Mouse (Mus musculus): ENCODE measurements around the gene 4931428F04Rik. TPM values are rescaled to one million over a fixed set of nuclear protein-coding genes. Genes with fewer than 3 reads are reported as not detected.

4931428F04Rik gene
- total RNA-seq (2021), result 1 to 10 TPM; 2.8 to 6.3 TPM

- intact Hi-C loops (cut with DNase I), result loop anchor here (2.0 to 5.0 kb wide), 3 partner anchors 21 to 633 kb away; partner anchors contain the start of gene Hsf4
- peak in 1 of 2 experiments; percentile 62 for DNase-seq
Measured at GRCm38 (mm10) chr8:105289805-105290460, at the start of gene 4931428F04Rik. 4931428F04Rik (minus strand) TSS chr8:105289864.

DNA sequence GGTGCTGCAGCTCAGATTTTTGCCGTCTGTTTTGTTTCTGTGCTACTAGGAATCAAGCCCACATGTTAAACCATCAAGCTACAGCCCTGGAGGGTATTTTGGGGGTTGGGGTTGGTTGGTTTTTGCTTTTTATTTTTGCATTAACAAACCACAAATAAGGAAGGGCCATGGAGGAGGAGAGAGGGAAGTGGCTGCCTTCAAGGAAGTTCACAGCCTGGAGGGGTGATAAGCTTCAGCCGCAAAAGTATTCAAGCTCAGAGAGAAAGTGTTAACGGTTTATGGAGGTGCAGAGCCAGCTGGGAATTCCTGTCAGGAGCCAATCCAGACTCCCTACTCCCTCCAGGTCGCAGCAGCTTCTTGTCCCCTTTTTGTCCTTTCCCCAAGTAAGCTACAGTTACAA, 49.3 kb upstream of the 4931428F04Rik start:
- intact Hi-C loops (cut with DNase I), result no loop called here
- DNase-seq, result no peak

DNA sequence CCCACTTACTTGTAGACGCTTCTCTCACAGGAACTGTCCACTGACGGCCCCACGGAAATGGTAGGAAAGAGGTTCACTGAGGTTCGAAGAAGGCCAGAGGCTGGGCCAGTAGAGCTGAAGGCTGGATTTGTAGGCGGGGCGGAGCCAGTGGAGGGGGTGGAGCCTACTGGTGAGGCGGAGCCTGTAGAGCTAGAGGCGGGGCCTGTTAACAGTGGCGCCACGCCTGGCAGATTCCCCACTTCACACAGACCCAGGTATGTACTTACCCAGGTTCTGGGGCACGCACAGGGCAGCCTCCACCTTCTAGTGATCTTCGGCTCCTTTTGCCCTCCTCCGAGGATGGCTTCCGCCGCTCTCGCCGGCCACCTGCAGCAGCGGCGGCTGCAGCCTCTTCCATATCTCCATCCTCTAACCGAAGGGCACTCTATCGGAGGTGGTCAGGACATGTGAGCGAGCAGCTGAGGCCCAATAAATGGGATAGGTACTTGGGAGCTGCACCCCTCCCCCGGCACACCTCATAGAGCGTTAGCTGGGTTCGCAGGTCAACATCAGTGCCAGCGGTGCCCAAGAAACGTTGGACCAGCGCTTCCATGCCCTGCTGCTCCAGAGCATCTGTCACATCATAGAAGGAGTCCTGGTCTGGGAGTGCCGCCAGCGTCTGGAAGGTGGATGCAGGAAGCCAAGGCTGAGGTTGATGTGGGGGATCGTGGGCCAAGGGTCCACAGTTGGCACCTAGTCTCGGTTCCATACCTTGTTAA, 46.9 kb upstream of the 4931428F04Rik start:
- DNase-seq, result no peak
- intact Hi-C loops (cut with DNase I), result no loop called here

- intact Hi-C loops (cut with DNase I), result no loop called here
- no peak for DNase-seq
Measured at GRCm38 (mm10) chr8:105332523-105332922, 42.9 kb upstream of the 4931428F04Rik start.

- intact Hi-C loops (cut with DNase I), result no loop called here
- DNase-seq, result no peak
Measured at GRCm38 (mm10) chr8:105331931-105332330, 42.3 kb upstream of the 4931428F04Rik start.

- intact Hi-C loops (cut with DNase I), result no loop called here
- no peak for DNase-seq
Measured at GRCm38 (mm10) chr8:105331469-105331868, 41.8 kb upstream of the 4931428F04Rik start.

DNA sequence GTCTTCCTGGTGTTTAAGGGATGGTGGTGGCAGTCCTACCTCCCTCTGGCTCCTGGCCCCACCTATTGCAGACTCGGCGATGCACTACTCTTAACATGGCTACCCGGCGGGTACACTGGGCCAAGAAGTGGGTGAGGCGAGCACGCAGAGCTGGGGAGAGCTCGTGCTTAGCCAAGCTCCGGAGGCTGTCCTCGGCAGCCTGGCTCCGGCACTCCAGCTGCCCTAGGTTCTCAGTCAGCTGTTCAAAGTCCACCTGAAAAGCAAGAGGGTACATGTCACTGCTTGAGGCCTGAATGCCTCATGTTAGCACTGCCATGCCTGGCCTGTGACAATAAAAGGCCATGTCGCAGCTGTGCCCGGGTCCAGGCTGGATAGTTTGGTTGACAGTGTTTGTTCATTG, 40.7 kb upstream of the 4931428F04Rik start:
- DNase-seq, result no peak
- intact Hi-C loops (cut with DNase I), result no loop called here

DNA sequence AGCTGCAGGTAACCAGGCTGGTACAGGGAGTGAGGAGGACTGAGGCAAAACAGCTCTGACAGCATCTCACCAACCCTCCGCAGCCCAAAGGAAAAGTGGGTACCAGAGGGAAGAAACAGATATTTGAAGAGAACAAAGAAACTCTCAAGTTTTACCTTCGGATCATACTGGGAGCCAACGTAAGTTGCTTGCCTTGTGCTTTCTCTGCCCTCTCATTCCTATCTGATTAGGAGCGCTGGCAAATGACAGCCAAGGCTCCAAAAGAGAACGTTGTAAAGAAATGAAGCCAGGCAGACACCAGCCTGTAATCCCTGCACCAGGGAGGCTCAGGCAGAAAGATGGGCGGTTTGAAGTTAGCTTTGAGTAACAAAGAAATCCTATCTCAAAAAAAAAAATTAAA, 37.3 kb upstream of the 4931428F04Rik start:
- intact Hi-C loops (cut with DNase I), result loop anchor here (2.0 kb wide), 1 partner anchor 20 kb away; the partner anchor contains the start of gene Fhod1
- DNase-seq, result no peak

- peak; percentile 98 for DNase-seq
- intact Hi-C loops (cut with DNase I), result loop anchor here (2.0 kb wide), 1 partner anchor 21 kb away; the partner anchor contains the start of gene Fhod1
Measured at GRCm38 (mm10) chr8:105326141-105326672, 36.5 kb upstream of the 4931428F04Rik start, which contains the start of the genes Lrrc29 and Tmem208. Lrrc29 (minus strand) TSS chr8:105326278. Tmem208 (plus strand) TSS chr8:105326354.

GRCm38 (mm10) chr8:105325641-105326093, 36.0 kb upstream of the 4931428F04Rik start:
- no peak for DNase-seq
- intact Hi-C loops (cut with DNase I), result loop anchor here (2.0 kb wide), 2 partner anchors 21 to 27 kb away; partner anchors contain the start of gene Fhod1

DNA sequence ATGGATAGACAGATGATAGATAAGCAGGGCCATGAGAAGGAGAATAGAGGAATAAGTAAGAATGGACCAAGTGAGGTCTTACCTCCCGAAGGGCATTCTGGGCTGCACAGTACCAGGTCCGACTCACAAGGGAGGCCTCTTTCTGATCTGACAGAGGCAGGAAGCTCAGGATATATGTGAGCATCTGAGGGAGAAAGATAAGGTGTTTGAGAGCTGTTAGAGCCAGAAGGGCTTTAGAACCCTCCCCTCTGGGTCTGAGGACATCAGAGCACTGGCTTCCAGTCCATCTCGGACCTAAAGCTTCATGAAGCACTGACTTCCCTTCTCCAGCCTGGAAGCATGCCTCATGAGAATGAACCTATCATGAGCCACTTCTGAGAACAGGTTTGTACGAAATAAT, 33.5 kb upstream of the 4931428F04Rik start:
- intact Hi-C loops (cut with DNase I), result no loop called here
- no peak for DNase-seq

DNA sequence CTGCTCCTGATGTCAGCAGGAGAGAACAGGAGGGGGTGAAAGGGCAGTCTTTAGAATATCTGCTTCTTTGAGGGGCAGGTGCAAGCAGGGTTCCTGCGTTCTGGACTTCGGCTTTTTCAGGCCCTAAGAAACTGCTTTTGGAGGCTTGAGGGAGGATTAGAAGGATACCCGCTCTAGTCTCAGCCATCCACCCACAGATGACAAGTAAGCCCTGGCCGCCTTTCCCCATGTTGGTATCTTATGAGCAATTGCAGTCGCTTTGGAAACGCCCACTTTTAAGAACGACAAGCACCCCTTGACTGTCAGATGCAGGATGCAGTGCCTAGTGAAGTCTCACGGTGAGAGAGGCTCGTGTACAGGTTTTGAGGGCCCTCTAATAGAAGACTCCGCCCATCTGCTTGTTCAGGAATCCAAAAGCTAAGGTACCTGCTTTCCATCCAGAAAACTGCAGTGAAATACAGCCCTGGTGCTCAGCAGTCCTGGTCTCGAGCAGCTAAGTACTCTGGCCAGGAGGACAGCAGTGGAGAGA, 29.1 kb upstream of the 4931428F04Rik start:
- no peak for DNase-seq
- intact Hi-C loops (cut with DNase I), result no loop called here

GRCm38 (mm10) chr8:105317941-105318340, 28.3 kb upstream of the 4931428F04Rik start:
- intact Hi-C loops (cut with DNase I), result no loop called here

DNA sequence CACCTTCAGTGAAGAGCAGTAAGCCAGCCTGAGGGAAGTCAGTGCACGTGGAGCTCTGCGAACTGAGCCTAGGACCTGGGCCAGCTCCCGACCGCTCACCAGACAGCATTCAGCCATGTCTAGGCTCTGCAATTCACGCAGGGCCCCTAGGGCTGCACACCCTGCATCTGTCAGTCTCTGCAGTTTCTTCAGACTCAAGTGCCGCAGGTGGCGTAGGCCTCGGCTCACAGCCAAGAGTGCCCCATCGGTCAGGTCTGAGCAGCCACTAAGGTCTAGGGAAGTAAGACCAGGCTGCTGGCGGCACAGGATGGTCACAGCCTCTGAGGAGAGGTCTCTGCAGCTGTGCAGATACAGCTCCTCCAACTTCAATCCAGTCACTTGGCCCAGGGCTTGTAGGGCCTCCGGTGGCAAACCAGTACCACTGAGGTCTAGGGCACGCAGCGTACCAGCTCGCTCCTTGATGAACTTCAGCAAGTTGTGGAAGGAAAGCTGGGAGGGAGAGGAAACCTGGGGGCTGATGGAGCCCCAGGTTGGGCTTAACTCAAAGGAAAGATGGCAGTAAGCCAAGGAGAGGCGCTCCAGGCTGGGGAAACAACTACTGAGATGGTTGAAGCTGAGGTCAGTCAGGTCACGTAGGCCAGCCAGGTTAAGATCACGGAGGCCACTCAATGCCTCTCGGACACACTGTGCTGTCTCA, 25.6 kb upstream of the 4931428F04Rik start:
- no peak for DNase-seq
- intact Hi-C loops (cut with DNase I), result no loop called here

More at GRCm38 (mm10) chr8:105317941-105318340, 28.3 kb upstream of the 4931428F04Rik start:
- no peak for DNase-seq

GRCm38 (mm10) chr8:105313622-105314402, 24.1 kb upstream of the 4931428F04Rik start:
- intact Hi-C loops (cut with DNase I), result no loop called here

GRCm38 (mm10) chr8:105312891-105313481, 23.3 kb upstream of the 4931428F04Rik start:
- intact Hi-C loops (cut with DNase I), result no loop called here
- DNase-seq, result peak; percentile 51 to 54

More at GRCm38 (mm10) chr8:105313622-105314402, 24.1 kb upstream of the 4931428F04Rik start:
- no peak for DNase-seq

- intact Hi-C loops (cut with DNase I), result no loop called here
- DNase-seq, result no peak
Measured at GRCm38 (mm10) chr8:105311718-105312117, 22.1 kb upstream of the 4931428F04Rik start.

GRCm38 (mm10) chr8:105310118-105310517, 20.5 kb upstream of the 4931428F04Rik start:
- intact Hi-C loops (cut with DNase I), result no loop called here
- no peak for DNase-seq

Measured in heart, postnatal 10 days (tissue).